Mouse (Mus musculus) ES-E14 (cell line): ENCODE measurements around the gene Arcn1. TPM values are rescaled to one million over a fixed set of nuclear protein-coding genes. Genes with fewer than 3 reads are reported as not detected.
"Not testable (repeated sequence)": the region's sequence is repeated elsewhere in the genome, so short reads cannot be mapped to it uniquely, and the experiment has no call there.

Experiments used
- DNase-seq: peaks from one replicate; pipeline ENCODE4 v3.0.0-alpha.2; 2013; ENCODE audit warnings: low read depth, low spot score
- H3K27ac ChIP-seq: 2 replicates; pipeline ENCODE4 v1.5.1; 2012; ENCODE audit warnings: low read depth, mild to moderate bottlenecking, low read length, moderate library complexity, mixed read lengths; ENCODE audit not compliant: poor library complexity, insufficient read depth, severe bottlenecking
- H3K36me3 ChIP-seq: 2 replicates; pipeline ENCODE4 v1.6.1; 2012; ENCODE audit warnings: mild to moderate bottlenecking, low read length, moderate library complexity, mixed read lengths; ENCODE audit not compliant: control insufficient read depth, poor library complexity, insufficient read depth, severe bottlenecking
- H3K4me1 ChIP-seq, 2 experiments: fragments of 150-350 bp in 1 of 2; sonication (generic) in 1 of 2; 2 replicates each; pipeline ENCODE4 v1.6.1; 2012; ENCODE audit warnings: low read length in 2 of 2, mild to moderate bottlenecking in 1 of 2, mixed read lengths in 1 of 2; ENCODE audit not compliant: control insufficient read depth in 2 of 2, insufficient read depth in 2 of 2, poor library complexity in 1 of 2
- H3K4me3 ChIP-seq, 2 experiments: fragments of 150-350 bp in 1 of 2; sonication (generic) in 1 of 2; 2 replicates each; pipeline ENCODE4 v1.5.1; 2012; ENCODE audit warnings: low read length in 2 of 2, low read depth in 1 of 2, mild to moderate bottlenecking in 1 of 2, mixed read lengths in 1 of 2; ENCODE audit not compliant: insufficient read depth in 1 of 2, poor library complexity in 1 of 2, severe bottlenecking in 1 of 2
- H3K9ac ChIP-seq: 2 replicates; pipeline ENCODE4 v1.6.1; 2012; ENCODE audit warnings: low read depth, mild to moderate bottlenecking, low read length, mixed read lengths; ENCODE audit not compliant: poor library complexity, insufficient read depth, severe bottlenecking
- H3K9me3 ChIP-seq: fragments of 150-350 bp; sonication (generic); 2 replicates; pipeline ENCODE4 v1.6.1; 2012; ENCODE audit warnings: low read depth, mild to moderate bottlenecking, low read length; ENCODE audit not compliant: control insufficient read depth, insufficient read depth
- CHD2 ChIP-seq: IDR thresholded peaks from 2 replicates; pipeline ENCODE4 v1.6.1; 2014; ENCODE audit warnings: mild to moderate bottlenecking, low read depth, low read length, inconsistent platforms
- HCFC1 ChIP-seq: IDR thresholded peaks from 2 replicates; pipeline ENCODE4 v1.6.1; 2012; ENCODE audit warnings: low read length, inconsistent platforms, borderline replicate concordance; ENCODE audit not compliant: insufficient read depth
- MAFK ChIP-seq: IDR thresholded peaks from 2 replicates; pipeline ENCODE4 v1.6.1; 2014; ENCODE audit warnings: mild to moderate bottlenecking, low read depth, low read length, inconsistent platforms; ENCODE audit not compliant: insufficient read depth
- ZC3H11A ChIP-seq: IDR thresholded peaks from 2 replicates; pipeline ENCODE4 v1.6.1; 2012; ENCODE audit warnings: low read depth, mild to moderate bottlenecking, inconsistent platforms, low read length, borderline replicate concordance
- ZNF384 ChIP-seq: IDR thresholded peaks from 2 replicates; pipeline ENCODE4 v1.6.1; 2012; ENCODE audit warnings: low read depth, low read length, inconsistent platforms
- in situ Hi-C, 2 experiments: fragments of 600-800 bp; cut with MboI; formaldehyde crosslinking; loops; one replicate each; pipeline ENCODE4 v1.15.1; 2025; ENCODE audit warnings: low sequenced_read_pairs in 2 of 2, inconsistent platforms in 1 of 2; ENCODE audit not compliant: unreplicated experiment in 2 of 2
- total RNA-seq: library from RNA; depleted of rRNA; stranded (reverse); fragments of 300-350 nt; gene quantifications from 2 replicates; pipeline ENCODE4 v1.2.3, GENCODE M21; 2012

Gene Arcn1
- total RNA-seq, 1 experiment: 72.3 TPM

DNA sequence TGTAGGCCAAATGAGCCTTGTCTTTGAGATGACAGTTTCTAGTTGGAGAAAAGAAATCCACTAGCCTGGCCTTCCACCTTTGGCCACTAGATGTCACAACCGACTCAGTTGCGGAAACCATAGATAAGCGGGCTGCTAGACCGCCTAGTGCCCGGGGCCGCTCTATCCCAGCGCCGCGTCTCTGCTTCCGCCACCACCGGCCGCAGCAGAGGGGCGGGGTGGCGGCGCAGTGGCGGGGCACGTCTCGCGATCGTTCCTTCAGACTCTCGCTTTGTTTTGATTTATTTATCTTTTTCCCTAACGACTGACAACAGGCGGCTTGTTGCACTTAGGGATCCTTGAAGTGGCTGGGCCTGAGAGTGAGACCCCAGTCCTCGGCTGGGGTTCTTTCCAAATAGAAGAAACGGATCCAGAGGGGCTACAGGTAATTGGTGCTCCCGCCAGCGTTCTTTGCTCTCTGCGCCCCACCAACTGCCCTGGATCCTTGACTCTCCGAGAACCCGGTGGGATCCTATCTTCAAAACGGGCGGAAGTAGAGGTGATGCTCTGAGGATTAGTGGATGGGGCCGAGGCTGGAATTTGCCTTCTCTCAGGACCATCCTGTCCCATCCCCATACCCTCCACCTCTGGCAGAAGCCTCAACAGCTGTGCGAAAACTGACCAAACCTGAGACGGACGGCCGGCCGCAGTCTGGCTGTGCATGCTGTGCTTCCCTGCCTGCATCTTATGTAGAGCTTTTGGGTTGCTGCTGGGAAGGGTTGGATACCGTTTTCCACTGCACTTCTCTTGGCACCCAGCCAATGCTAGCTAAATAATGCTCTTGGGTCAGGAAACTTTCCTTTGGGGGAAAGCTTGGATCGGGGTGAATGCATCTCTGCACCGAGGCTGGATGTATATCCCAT, 5.4 kb upstream of the Arcn1 start:
- in situ Hi-C loops: no loop called here
- Histone ChIP-seq H3K9ac (peak overlapping the region; percentile 95), H3K4me1 (peaks cover 2% of the 10 kb centered on the region in 2 experiments; a peak in 2 of 4 replicates)

DNA sequence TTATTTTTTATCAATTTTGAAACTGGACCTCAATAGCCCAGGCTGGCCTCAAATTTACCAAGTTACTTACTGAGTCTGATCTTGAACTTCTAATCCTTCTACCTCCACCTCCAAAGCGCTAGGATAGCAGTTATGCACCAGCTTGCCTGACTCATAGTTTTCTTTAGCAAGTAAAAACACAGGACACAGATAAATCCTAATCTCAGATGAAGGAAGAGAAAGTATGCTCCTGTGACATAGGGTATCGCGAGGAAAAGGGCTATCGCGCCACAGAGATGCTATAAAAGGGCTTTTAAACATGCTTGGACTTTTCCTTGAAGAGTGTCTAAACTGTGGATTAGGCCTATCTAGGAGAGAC, 4.7 kb upstream of the Arcn1 start:
- DNase-seq: no peak
- Histone ChIP-seq H3K9ac (no peak overlapping the region), H3K9me3 (no peaks in the 10 kb centered on the region), H3K36me3 (peaks cover 3% of the 10 kb centered on the region; the same call in 1 of the 2 replicates), H3K4me3 (no peak overlapping the region), H3K4me1 (peaks cover 2% of the 10 kb centered on the region in 2 experiments; a peak in 2 of 4 replicates), H3K27ac (no peak overlapping the region)
- TF ChIP-seq CHD2 (no peak), HCFC1 (no peak), MAFK (no peak)
- in situ Hi-C loops: no loop called here

More for the DNA sequence above, 5.4 kb upstream of the Arcn1 start:
- H3K9me3 ChIP-seq: no peaks in the 10 kb centered on the region
- peaks cover 3% of the 10 kb centered on the region; the same call in 1 of the 2 replicates for H3K36me3 ChIP-seq
- peak overlapping the region; percentile 68 to 85 for H3K4me3 ChIP-seq
- peak overlapping the region; percentile 70 for H3K27ac ChIP-seq
- DNase-seq: peak; percentile 95
- TF ChIP-seq CHD2 (peak; percentile 92), MAFK (no peak), ZNF384 (no peak), HCFC1 (peak; percentile 74), ZC3H11A (no peak)

DNA sequence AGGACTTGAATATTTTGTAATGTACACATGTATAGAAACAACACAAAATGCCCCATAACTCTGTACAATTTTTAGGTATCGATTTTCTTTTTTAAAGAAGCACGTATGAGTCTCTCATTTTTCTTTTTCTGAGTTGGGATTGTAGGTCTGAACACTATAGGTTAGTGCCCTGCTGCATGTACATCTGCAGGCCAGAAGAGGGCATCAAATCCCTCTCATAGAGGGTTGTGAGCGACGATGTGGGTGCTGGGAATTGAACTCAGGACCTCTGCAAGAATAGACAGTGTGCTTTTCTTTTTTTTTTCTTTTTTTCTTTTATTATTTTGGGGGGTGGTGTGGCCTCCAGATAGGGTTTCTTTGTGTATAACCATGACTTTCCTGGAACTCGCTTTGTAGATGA, 3.7 kb upstream of the Arcn1 start:
- TF ChIP-seq ZC3H11A: no peak
- TF ChIP-seq ZNF384: no peak
- no peak for TF ChIP-seq CHD2
- no peak for TF ChIP-seq HCFC1
- TF ChIP-seq MAFK: no peak
- DNase-seq: no peak
- no peak overlapping the region for H3K4me3 ChIP-seq
- H3K27ac ChIP-seq: no peak overlapping the region
- no peak overlapping the region for H3K9ac ChIP-seq
- peaks cover 2% of the 10 kb centered on the region in 2 experiments; a peak in 2 of 4 replicates for H3K4me1 ChIP-seq
- in situ Hi-C loops: no loop called here
- peaks cover 3% of the 10 kb centered on the region; the same call in 1 of the 2 replicates for H3K36me3 ChIP-seq
- no peaks in the 10 kb centered on the region for H3K9me3 ChIP-seq

DNA sequence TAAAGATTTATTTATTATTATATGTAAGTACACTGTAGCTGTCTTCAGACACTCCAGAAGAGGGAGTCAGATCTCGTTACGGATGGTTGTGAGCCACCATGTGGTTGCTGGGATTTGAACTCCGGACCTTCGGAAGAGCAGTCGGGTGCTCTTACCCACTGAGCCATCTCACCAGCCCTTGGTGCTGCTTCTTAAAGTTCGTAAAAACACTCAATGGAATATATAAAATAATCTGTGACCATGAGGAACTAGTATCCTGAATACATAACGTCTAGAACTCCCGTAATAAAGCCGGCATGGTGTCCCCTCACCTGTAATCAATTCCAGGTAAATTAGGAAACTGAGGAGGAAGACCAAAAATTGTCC, 367 bp upstream of the Arcn1 start:
- H3K27ac ChIP-seq: peak overlapping the region; percentile 53; the same call in 1 of the 2 replicates
- H3K36me3 ChIP-seq, H3K4me1 ChIP-seq, DNase-seq, in situ Hi-C loops, H3K9me3 ChIP-seq: not testable (repeated sequence)
- H3K4me3 ChIP-seq: peak overlapping the region; percentile 92 to 98
- peak overlapping the region; percentile 80; the same call in 1 of the 2 replicates for H3K9ac ChIP-seq

DNA sequence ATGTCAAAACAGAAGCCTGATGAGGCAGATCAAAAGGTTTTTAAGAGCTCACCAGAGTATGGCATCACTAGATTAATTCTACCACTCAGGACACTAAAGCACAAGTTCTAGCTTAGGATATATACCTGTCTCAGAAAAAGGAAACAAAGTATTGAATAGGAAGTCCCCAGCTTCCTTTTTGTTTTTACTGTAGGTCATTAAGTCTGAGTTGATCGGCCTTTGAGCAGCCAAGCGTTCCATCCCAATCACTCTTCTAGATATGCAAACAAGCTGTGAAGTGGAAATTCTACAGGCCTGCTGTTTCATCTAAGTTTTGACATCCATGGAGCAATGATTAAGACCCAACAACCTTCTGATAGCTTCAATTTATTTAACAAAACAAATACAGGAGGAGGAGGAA, 6.8 kb downstream of the Arcn1 start:
- Histone ChIP-seq H3K4me1 (peaks cover 0 to 2% of the 10 kb centered on the region in 2 experiments; a peak in 1 of 4 replicates), H3K4me3 (no peak overlapping the region), H3K9ac (no peak overlapping the region), H3K27ac (no peak overlapping the region), H3K9me3 (no peaks in the 10 kb centered on the region), H3K36me3 (peaks cover 3% of the 10 kb centered on the region)
- in situ Hi-C loops: no loop called here
- no peak for DNase-seq
- TF ChIP-seq HCFC1 (no peak), CHD2 (no peak), ZC3H11A (no peak), ZNF384 (no peak), MAFK (no peak)
